Mouse (Mus musculus) olfactory bulb, adult 2 months (tissue): ENCODE data around the gene Eif3m.

Experiments used
- CTCF ChIP-seq: fragments of 200-500 bp; IDR thresholded peaks from 2 replicates; pipeline ENCODE4 v1.5.1; 2012; ENCODE audit warnings: low read depth, mild to moderate bottlenecking, low read length, moderate library complexity; ENCODE audit not compliant: insufficient read depth
- POLR2A ChIP-seq: fragments of 200-500 bp; IDR thresholded peaks from 2 replicates; pipeline ENCODE4 v1.6.1; 2012; ENCODE audit warnings: mild to moderate bottlenecking, low read depth, low read length, moderate library complexity; ENCODE audit not compliant: insufficient read depth

- TF ChIP-seq POLR2A = no peak
- TF ChIP-seq CTCF = no peak
Observed at GRCm38 (mm10) chr2:105055529-105055928, 38.6 kb upstream of the Eif3m start.
